Comparison of ENCODE assay signal across 8 mouse cellular contexts in genomic region chr4:59625676-59625997, GRCm38 (mm10). TPM values are rescaled to one million over a fixed set of nuclear protein-coding genes. Genes with fewer than 3 reads are reported as not detected.
DNase-seq lines count a peak whose midpoint lies in the region; ATAC-seq and TF ChIP-seq lines count a peak whose summit lies in the region.

No protein-coding gene starts in this region.

- H3K27me3 ChIP-seq in heart, embryonic 11.5 days (ENCODE audit: control insufficient read depth, insufficient read depth, low read length) = no peaks in the 10 kb centered on the region
- no peaks in the 10 kb centered on the region for H3K27me3 ChIP-seq in ES-Bruce4 (ENCODE audit: control insufficient read depth, insufficient read depth, low read length, poor library complexity, severe bottlenecking)
- no peaks in the 10 kb centered on the region for H3K27me3 ChIP-seq in heart, embryonic 16.5 days (ENCODE audit: control insufficient read depth, insufficient read depth, low read length)

- TF ChIP-seq POLR2A in ES-Bruce4 (IDR thresholded peaks at IDR 0.05; ENCODE audit: insufficient read depth, low read length) = no peak

- H3K36me3 ChIP-seq in heart, embryonic 11.5 days (ENCODE audit: control insufficient read depth, insufficient read depth, low read length) = no peaks in the 10 kb centered on the region
- H3K36me3 ChIP-seq in ES-Bruce4 (ENCODE audit: control insufficient read depth, insufficient read depth, low read length, poor library complexity, severe bottlenecking) (no peaks in the 10 kb centered on the region), macrophage (ENCODE audit: inconsistent target) (no peaks in the 10 kb centered on the region)
- no peaks in the 10 kb centered on the region for H3K36me3 ChIP-seq in heart, embryonic 16.5 days (ENCODE audit: control insufficient read depth, insufficient read depth)

- no peaks in the 10 kb centered on the region for H3K79me2 ChIP-seq in macrophage (ENCODE audit: inconsistent target)

- WGBS in heart, embryonic 11.5 days (ENCODE audit: insufficient replicate concordance) = 1% methylated on average over 18 of the region's 18 CpGs
- under 1% methylated on average over 18 of the region's 18 CpGs for WGBS in heart, embryonic 16.5 days
- WGBS in macrophage (ENCODE audit: missing documents) = 2% methylated on average over 18 of the region's 18 CpGs

- peak overlapping the region; percentile 94 for H3K27ac ChIP-seq in heart, embryonic 11.5 days (ENCODE audit: low read depth, low read length)
- H3K27ac ChIP-seq in ES-Bruce4 (ENCODE audit: insufficient read depth, low read length) = no peak overlapping the region
- H3K27ac ChIP-seq in heart, embryonic 16.5 days (ENCODE audit: low read length) = peak overlapping the region; percentile 84
- H3K27ac ChIP-seq in macrophage = no peak overlapping the region

- peaks cover 19% of the 10 kb centered on the region for H3K4me1 ChIP-seq in heart, embryonic 11.5 days (ENCODE audit: control insufficient read depth, insufficient read depth, low read length)
- no peaks in the 10 kb centered on the region for H3K4me1 ChIP-seq in ES-Bruce4 (ENCODE audit: control insufficient read depth, insufficient read depth, low read length)
- peaks cover 15% of the 10 kb centered on the region for H3K4me1 ChIP-seq in heart, embryonic 16.5 days (ENCODE audit: control insufficient read depth, insufficient read depth, low read length)

- H3K4me2 ChIP-seq in heart, embryonic 11.5 days = peak overlapping the region; percentile 68
- H3K4me2 ChIP-seq in heart, embryonic 16.5 days (ENCODE audit: low read depth, low read length) = peak overlapping the region; percentile 74

- peak overlapping the region; percentile 99 for H3K4me3 ChIP-seq in heart, embryonic 11.5 days (ENCODE audit: low read depth, low read length)
- peak overlapping the region; percentile 90 for H3K4me3 ChIP-seq in ES-Bruce4 (ENCODE audit: low read depth, low read length)
- H3K4me3 ChIP-seq in heart, embryonic 16.5 days (ENCODE audit: low read length) = peak overlapping the region; percentile 75
- peak overlapping the region; percentile 50 for H3K4me3 ChIP-seq in macrophage (ENCODE audit: inconsistent target)

- no peaks in the 10 kb centered on the region for H3K9me3 ChIP-seq in heart, embryonic 11.5 days (replicated peaks; ENCODE audit: control insufficient read depth, low read length)
- no peaks in the 10 kb centered on the region for H3K9me3 ChIP-seq in ES-Bruce4 (replicated peaks; ENCODE audit: control insufficient read depth, insufficient read depth, low read length, poor library complexity, severe bottlenecking)
- H3K9me3 ChIP-seq in heart, embryonic 16.5 days (replicated peaks; ENCODE audit: control insufficient read depth, low read length) = 0 out of 2 replicates have a peak, but pooled peaks cover 4% of the 10 kb centered on the region

- no peak for TF ChIP-seq EP300 in ES-Bruce4 (IDR thresholded peaks at IDR 0.05; ENCODE audit: insufficient read depth, low read depth, low read length)

- peak; percentile 43; the same call in 1 of the 2 replicates for ATAC-seq in heart, embryonic 11.5 days (replicated peaks; ENCODE audit: insufficient number of reproducible peaks, low FRiP score, low TSS enrichment)
- ATAC-seq in heart, embryonic 16.5 days (replicated peaks; ENCODE audit: extremely low read depth, insufficient read depth, low FRiP score) = no peak

- H3K9ac ChIP-seq in heart, embryonic 11.5 days (ENCODE audit: low read depth, low read length) = peak overlapping the region; percentile 94
- peak overlapping the region; percentile 95 for H3K9ac ChIP-seq in ES-Bruce4 (ENCODE audit: low read depth, poor library complexity, severe bottlenecking)
- H3K9ac ChIP-seq in heart, embryonic 16.5 days (ENCODE audit: low read length) = peak overlapping the region; percentile 84

- DNase-seq in heart, postnatal 4 days = no peak
- no peak for DNase-seq in ovary, postnatal 36 days (ENCODE audit: low spot score)
- DNase-seq in gastrocnemius, postnatal 25 days = no peak
- DNase-seq in kidney, postnatal 10 days = no peak

- no peak for TF ChIP-seq CTCF in ES-Bruce4 (IDR thresholded peaks at IDR 0.05; ENCODE audit: low read depth, low read length)

RNA-seq across cellular contexts. Expression of gene E130308A19Rik, which starts 0.4 kb away (rescaled TPM):
- 27.0 and 30.5 TPM in 2 replicates for polyA plus RNA-seq in heart, embryonic 11.5 days (2014; fragmentation: Nextera tagmentation; extraction: Ambion mirVana)
- 10 to 100 TPM; 18.3 to 19.2 TPM for total RNA-seq in heart, postnatal 4 days (2021)
- polyA plus RNA-seq in ES-Bruce4 (2011; ENCODE audit: insufficient read depth, insufficient read length, low read depth, missing spikeins) (15.8 and 16.3 TPM in 2 replicates), macrophage (2018) (1.6 to 2.9 TPM (median 2.5 TPM) in 3 replicates)
- polyA plus RNA-seq in heart, embryonic 16.5 days (2015; fragmentation: Nextera tagmentation; extraction: Ambion mirVana) = 17.3 and 20.0 TPM in 2 replicates
- total RNA-seq in macrophage (2018; cell fraction: chromatin; rRNA removed) = 1 to 10 TPM in 25 of 26 experiments, under 1 TPM in 1; 0.84 to 8.8 (median 3.5) TPM
- 1 to 10 TPM in 25 of 26 experiments, under 1 TPM in 1; 0.99 to 3.6 (median 1.9) TPM for total RNA-seq in macrophage (2018; cell fraction: cytosol; rRNA removed)
- 1 to 10 TPM in 25 of 26 experiments, under 1 TPM in 1; 0.77 to 7.2 (median 3.5) TPM for total RNA-seq in macrophage (2018; cell fraction: nucleus; rRNA removed)
- total RNA-seq in gastrocnemius, postnatal 25 days (2021) = 1 to 10 TPM; 3.3 to 3.7 TPM

RNA-seq across cellular contexts. Expression of gene Hsdl2, which starts 44.3 kb away (rescaled TPM):
- polyA plus RNA-seq in heart, embryonic 11.5 days (2014; fragmentation: Nextera tagmentation; extraction: Ambion mirVana) = 30.8 and 34.2 TPM in 2 replicates
- total RNA-seq in heart, postnatal 4 days (2021) = 100 to 1,000 TPM; 220 to 227 TPM
- polyA plus RNA-seq in ES-Bruce4 (2011; ENCODE audit: insufficient read depth, insufficient read length, low read depth, missing spikeins) (21.1 and 27.3 TPM in 2 replicates), macrophage (2018) (10.6 to 19.8 TPM (median 15.6 TPM) in 3 replicates)
- 80.2 and 88.0 TPM in 2 replicates for polyA plus RNA-seq in heart, embryonic 16.5 days (2015; fragmentation: Nextera tagmentation; extraction: Ambion mirVana)
- 1 to 10 TPM in 22 of 26 experiments, under 1 TPM in 4; 0.51 to 6.9 (median 3.1) TPM for total RNA-seq in macrophage (2018; cell fraction: chromatin; rRNA removed)
- 10 to 100 TPM in 25 of 26 experiments, 1 to 10 TPM in 1; 9.6 to 15.3 (median 12.9) TPM for total RNA-seq in macrophage (2018; cell fraction: cytosol; rRNA removed)
- total RNA-seq in macrophage (2018; cell fraction: nucleus; rRNA removed) = 1 to 10 TPM; 2.0 to 9.2 (median 5.4) TPM
- total RNA-seq in gastrocnemius, postnatal 25 days (2021) = 10 to 100 TPM; 55.4 to 60.9 TPM

Comparison
In these comparisons a context has a peak if more than half of its experiments do, and no peak if none do; other contexts are left out.
1. H3K27ac ChIP-seq: peak in heart, embryonic 11.5 days (single experiment) and heart, embryonic 16.5 days (single experiment); none in ES-Bruce4 (single experiment) and macrophage (single experiment).
2. Peak in every context shown above with its lines, with median percentiles within 50 percentile points of each other: H3K4me3 ChIP-seq and H3K9ac ChIP-seq.